Comparison of ENCODE assay signal across 8 mouse cellular contexts in the genomic region with DNA sequence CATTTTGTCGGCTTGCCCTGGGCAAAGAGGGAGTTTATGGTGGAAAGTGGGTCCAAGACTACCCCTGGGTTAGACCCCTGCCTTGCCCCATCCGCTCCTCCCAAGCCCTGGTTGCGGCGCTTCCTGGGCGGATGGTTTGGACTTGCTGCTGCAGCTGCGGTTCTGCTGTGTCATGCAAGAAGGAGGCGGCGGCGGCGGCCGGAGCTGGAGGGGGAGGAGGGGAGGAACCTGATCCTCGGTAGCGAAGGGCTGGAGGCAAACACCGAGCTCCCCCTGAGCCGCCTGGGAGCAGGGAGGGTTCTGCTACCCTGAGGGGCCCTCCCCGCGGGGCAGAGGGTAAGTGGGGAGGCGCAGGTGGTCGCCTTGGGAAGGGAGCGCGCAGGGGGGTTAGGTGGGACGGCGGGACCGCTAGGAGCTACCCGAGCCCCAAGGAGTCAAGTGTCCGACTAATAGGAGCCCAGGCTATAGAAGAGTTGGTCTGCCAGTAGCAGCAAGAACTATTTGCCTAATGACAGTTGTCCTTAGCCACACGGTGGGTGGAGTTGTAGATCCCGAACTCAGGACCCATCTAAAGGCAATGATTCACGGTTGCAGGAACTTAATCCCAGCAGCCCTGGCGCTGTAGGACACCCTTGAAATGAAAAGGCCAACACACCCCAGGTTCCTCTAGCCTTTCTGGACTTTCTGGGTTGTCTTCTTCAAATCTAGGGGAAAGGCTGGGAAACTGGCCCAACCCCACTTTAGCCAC.
DNase-seq lines count a peak whose midpoint lies in the region; ATAC-seq and TF ChIP-seq lines count a peak whose summit lies in the region.

No protein-coding gene starts in this region.

- H3ac ChIP-seq in myocyte (ENCODE audit: control insufficient read depth, insufficient read length): no peak overlapping the region

- peak overlapping the region; percentile 47 for H3K4me2 ChIP-seq in embryonic facial prominence, embryonic 15.5 days (replicated peaks)
- H3K4me2 ChIP-seq in liver, embryonic 13.5 days: peak overlapping the region; percentile 62
- peak overlapping the region; percentile 100 for H3K4me2 ChIP-seq in myocyte (ENCODE audit: low read depth)

- no peaks in the 10 kb centered on the region for H3K36me3 ChIP-seq in embryonic facial prominence, embryonic 15.5 days
- no peaks in the 10 kb centered on the region for H3K36me3 ChIP-seq in heart, embryonic 10.5 days
- H3K36me3 ChIP-seq in liver, embryonic 13.5 days: no peaks in the 10 kb centered on the region
- H3K36me3 ChIP-seq in myocyte (ENCODE audit: control insufficient read depth, insufficient read depth): no peaks in the 10 kb centered on the region

- H3K4me1 ChIP-seq in embryonic facial prominence, embryonic 15.5 days: peaks cover 36% of the 10 kb centered on the region
- H3K4me1 ChIP-seq in heart, embryonic 10.5 days: peaks cover 34% of the 10 kb centered on the region
- H3K4me1 ChIP-seq in liver, embryonic 13.5 days (replicated peaks): peaks cover 35% of the 10 kb centered on the region

- H3K9me3 ChIP-seq in embryonic facial prominence, embryonic 15.5 days (replicated peaks): no peaks in the 10 kb centered on the region
- H3K9me3 ChIP-seq in heart, embryonic 10.5 days: no peaks in the 10 kb centered on the region
- no peaks in the 10 kb centered on the region for H3K9me3 ChIP-seq in liver, embryonic 13.5 days (replicated peaks)

- DNase-seq in 3T3-L1 (ENCODE audit: low read depth, low spot score): peak; percentile 90
- DNase-seq in adrenal gland, postnatal 25 days: peak; percentile 82
- peak; percentile 79 for DNase-seq in heart, embryonic 10.5 days (ENCODE audit: low spot score)
- DNase-seq in kidney, adult 9 months: peak; percentile 86
- peak; percentile 17 for DNase-seq in liver, embryonic 13.5 days
- DNase-seq in telencephalon, adult 2 months (ENCODE audit: low read depth, low spot score): peak; percentile 66

- WGBS in embryonic facial prominence, embryonic 15.5 days: under 1% methylated on average over 30 of the region's 30 CpGs
- WGBS in heart, embryonic 10.5 days: 3% methylated on average over 30 of the region's 30 CpGs
- WGBS in liver, embryonic 13.5 days (ENCODE audit: insufficient replicate concordance): 1% methylated on average over 30 of the region's 30 CpGs

- no peak; the same call in 1 of the 2 replicates for ATAC-seq in embryonic facial prominence, embryonic 15.5 days (ENCODE audit: insufficient number of reproducible peaks, low FRiP score, low TSS enrichment, low read depth)
- peak; percentile 21; the same call in 1 of the 2 replicates for ATAC-seq in liver, embryonic 13.5 days (ENCODE audit: low read depth)

- peak; percentile 17 for TF ChIP-seq POLR2A in myocyte (IDR thresholded peaks at IDR 0.05; ENCODE audit: insufficient read length, low read depth)

- H3K4me3 ChIP-seq in embryonic facial prominence, embryonic 15.5 days (replicated peaks): peak overlapping the region; percentile 28
- H3K4me3 ChIP-seq in heart, embryonic 10.5 days: peak overlapping the region; percentile 66
- H3K4me3 ChIP-seq in liver, embryonic 13.5 days (replicated peaks): peak overlapping the region; percentile 45
- peak overlapping the region; percentile 84 for H3K4me3 ChIP-seq in myocyte

- no peak overlapping the region for H3K9ac ChIP-seq in embryonic facial prominence, embryonic 15.5 days
- peak overlapping the region; percentile 26; the same call in 1 of the 2 replicates for H3K9ac ChIP-seq in liver, embryonic 13.5 days

- no peak overlapping the region for H3K27ac ChIP-seq in embryonic facial prominence, embryonic 15.5 days (replicated peaks)
- peak overlapping the region; percentile 84 for H3K27ac ChIP-seq in heart, embryonic 10.5 days
- no peak overlapping the region for H3K27ac ChIP-seq in liver, embryonic 13.5 days

- H3K27me3 ChIP-seq in embryonic facial prominence, embryonic 15.5 days: peaks cover 74% of the 10 kb centered on the region
- H3K27me3 ChIP-seq in heart, embryonic 10.5 days (ENCODE audit: insufficient read depth, poor library complexity, severe bottlenecking): peaks cover 69% of the 10 kb centered on the region
- peaks cover 92% of the 10 kb centered on the region for H3K27me3 ChIP-seq in liver, embryonic 13.5 days
- no peaks in the 10 kb centered on the region for H3K27me3 ChIP-seq in myocyte (ENCODE audit: control insufficient read depth, insufficient read depth, insufficient read length)

- H3K79me2 ChIP-seq in myocyte (ENCODE audit: control insufficient read depth, insufficient read depth): peaks cover 10% of the 10 kb centered on the region

TF ChIP-seq in myocyte, 11 proteins besides CTCF, POLR2A, EP300 and RAD21:
- peak in 2 of 3 experiments; percentile 17 to 54 for TF ChIP-seq MYOG (IDR thresholded peaks at IDR 0.05; ENCODE audit: control insufficient read depth in 1 of 3, insufficient read depth in 1 of 3, insufficient read length in 2 of 3, low read depth in 2 of 3)
- TF ChIP-seq SRF (IDR thresholded peaks at IDR 0.05; ENCODE audit: control insufficient read depth, insufficient read length, low read depth): no peak
- no peak for TF ChIP-seq USF1 (IDR thresholded peaks at IDR 0.05; ENCODE audit: low read depth)
- TF ChIP-seq REST (IDR thresholded peaks at IDR 0.05; ENCODE audit: insufficient read depth, insufficient read length): no peak
- TF ChIP-seq MYOD1 (IDR thresholded peaks at IDR 0.05; ENCODE audit: control insufficient read depth in 1 of 3, insufficient read length in 2 of 3, low read depth in 2 of 3): peak in 1 of 3 experiments; percentile 38
TF ChIP-seq in myocyte: peak in this region for 2.

Comparison
In these comparisons a context has a peak if more than half of its experiments do, and no peak if none do; other contexts are left out.
1. DNase-seq: peak in every context shown above with its lines; median percentile 90 in 3T3-L1; 86 in kidney, adult 9 months; 82 in adrenal gland, postnatal 25 days; 79 in heart, embryonic 10.5 days; 66 in telencephalon, adult 2 months; 17 in liver, embryonic 13.5 days.
2. H3K4me2 ChIP-seq: peak in every context shown above with its lines; median percentile 100 in myocyte; 62 in liver, embryonic 13.5 days; 47 in embryonic facial prominence, embryonic 15.5 days.
3. H3K4me3 ChIP-seq: peak in every context shown above with its lines; median percentile 84 in myocyte; 66 in heart, embryonic 10.5 days; 45 in liver, embryonic 13.5 days; 28 in embryonic facial prominence, embryonic 15.5 days.